Mouse (Mus musculus) heart, postnatal 0 days (tissue): ENCODE measurements around the gene Grb7.

ENCODE experiments used
- CTCF ChIP-seq: IDR thresholded peaks from 2 replicates; pipeline ENCODE4 v1.5.1; 2016; ENCODE audit warnings: antibody characterized with exemption, control low read depth, low read depth
- EP300 ChIP-seq: IDR thresholded peaks from 2 replicates; pipeline ENCODE4 v1.6.1; 2016; ENCODE audit warnings: antibody characterized with exemption, low read depth

GRCm38 (mm10) chr11:98446213-98446561 lies at the start of gene Grb7:
- TF ChIP-seq CTCF (no peak), EP300 (no peak)
